Comparison of ENCODE assay signal across 8 mouse cellular contexts in the genomic region with DNA sequence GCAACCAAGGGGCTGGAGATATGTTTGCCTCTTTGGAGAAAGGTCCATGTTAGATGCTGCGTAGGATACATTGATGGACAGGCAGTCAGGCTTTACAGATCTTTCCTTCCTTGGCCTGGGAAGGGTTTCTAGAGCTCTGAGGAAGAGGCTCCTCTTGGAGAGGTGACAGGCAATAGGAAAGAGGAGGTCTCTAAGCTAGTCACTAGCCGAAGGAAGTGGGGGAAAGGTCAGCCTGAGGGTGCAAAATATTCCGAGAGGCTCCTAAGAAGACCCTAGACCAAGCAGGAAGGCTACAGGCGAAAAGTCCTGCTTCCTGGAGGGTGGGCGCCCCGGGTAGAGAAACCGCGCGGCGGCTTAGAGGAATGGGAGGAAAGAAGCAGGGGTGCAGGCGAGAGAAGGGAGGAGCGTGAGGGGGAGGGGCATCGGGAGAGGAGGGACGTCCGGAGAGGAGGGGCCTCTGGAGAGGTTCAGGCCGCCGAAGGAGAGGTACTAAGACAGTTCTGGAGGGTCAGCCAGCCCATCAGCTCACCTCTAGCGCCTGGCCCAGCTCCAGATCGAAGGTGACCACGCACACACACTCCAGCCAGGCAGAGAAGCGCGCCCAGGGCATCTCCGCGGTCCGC. TPM values are rescaled to one million over a fixed set of nuclear protein-coding genes. Genes with fewer than 3 reads are reported as not detected.
DNase-seq lines count a peak whose midpoint lies in the region; ATAC-seq and TF ChIP-seq lines count a peak whose summit lies in the region.

No protein-coding gene starts in this region.

- peak overlapping the region; percentile 99 for H3K27ac ChIP-seq in embryonic facial prominence, embryonic 10.5 days (replicated peaks)
- peak overlapping the region; percentile 98 for H3K27ac ChIP-seq in limb, embryonic 14.5 days (replicated peaks; ENCODE audit: low read depth, low read length)
- peak overlapping the region; percentile 99 for H3K27ac ChIP-seq in midbrain, embryonic 16.5 days (ENCODE audit: low read length)

- peaks cover 23% of the 10 kb centered on the region for H3K36me3 ChIP-seq in embryonic facial prominence, embryonic 10.5 days (replicated peaks)
- H3K36me3 ChIP-seq in limb, embryonic 14.5 days (ENCODE audit: control insufficient read depth, insufficient read depth, low read length), result 0 out of 2 replicates have a peak, but pooled peaks cover 3% of the 10 kb centered on the region
- H3K36me3 ChIP-seq in midbrain, embryonic 16.5 days (ENCODE audit: control insufficient read depth, insufficient read depth, low read length), result no peaks in the 10 kb centered on the region

- H3K9me3 ChIP-seq in embryonic facial prominence, embryonic 10.5 days, result no peaks in the 10 kb centered on the region
- H3K9me3 ChIP-seq in limb, embryonic 14.5 days (ENCODE audit: control insufficient read depth, low read length), result no peaks in the 10 kb centered on the region
- H3K9me3 ChIP-seq in midbrain, embryonic 16.5 days (replicated peaks; ENCODE audit: control insufficient read depth, low read length, poor library complexity, severe bottlenecking), result no peaks in the 10 kb centered on the region

- peak overlapping the region; percentile 98 for H3K9ac ChIP-seq in limb, embryonic 14.5 days (ENCODE audit: low read depth, low read length, severe bottlenecking)
- peak overlapping the region; percentile 99 for H3K9ac ChIP-seq in midbrain, embryonic 16.5 days (ENCODE audit: low read depth, low read length)

- peak overlapping the region; percentile 97 for H3K4me3 ChIP-seq in embryonic facial prominence, embryonic 10.5 days
- peak overlapping the region; percentile 88 for H3K4me3 ChIP-seq in limb, embryonic 14.5 days (replicated peaks; ENCODE audit: low read length)
- peak overlapping the region; percentile 94 for H3K4me3 ChIP-seq in midbrain, embryonic 16.5 days (ENCODE audit: low read depth, low read length)

- H3K4me2 ChIP-seq in limb, embryonic 14.5 days (replicated peaks; ENCODE audit: low read depth, low read length, severe bottlenecking), result peak overlapping the region; percentile 70
- peak overlapping the region; percentile 78 for H3K4me2 ChIP-seq in midbrain, embryonic 16.5 days (ENCODE audit: low read length)

- DNase-seq in layer of hippocampus, adult 11-12 months (ENCODE audit: low spot score), result peak; percentile 92
- DNase-seq in layer of hippocampus, adult 9-10 months (ENCODE audit: low spot score), result no peak
- peak; percentile 91 for DNase-seq in embryonic facial prominence, embryonic 10.5 days (ENCODE audit: low spot score)
- DNase-seq in heart, adult 11 months, result peak; percentile 99
- peak; percentile 94 for DNase-seq in kidney, adult 18-20 months
- DNase-seq in limb, embryonic 14.5 days (ENCODE audit: low spot score), result peak; percentile 90
- DNase-seq in spleen, postnatal 14 days (ENCODE audit: low spot score in 2 of 2), result peak; percentile 82 to 84

- TF ChIP-seq POLR2A in limb, embryonic 14.5 days (IDR thresholded peaks at IDR 0.05; ENCODE audit: borderline replicate concordance, extremely low read depth, insufficient read depth, insufficient read length), result 0 out of 2 replicates have a peak, but pooled peaks have one; percentile 33

- under 1% methylated on average over 25 of the region's 25 CpGs for WGBS in embryonic facial prominence, embryonic 10.5 days
- 2% methylated on average over 23 of the region's 25 CpGs for WGBS in limb, embryonic 14.5 days
- WGBS in midbrain, embryonic 16.5 days, result under 1% methylated on average over 24 of the region's 25 CpGs

- peaks cover 24% of the 10 kb centered on the region for H3K4me1 ChIP-seq in embryonic facial prominence, embryonic 10.5 days
- peaks cover 16% of the 10 kb centered on the region for H3K4me1 ChIP-seq in limb, embryonic 14.5 days (ENCODE audit: control insufficient read depth, insufficient read depth, low read length)
- H3K4me1 ChIP-seq in midbrain, embryonic 16.5 days (ENCODE audit: control insufficient read depth, insufficient read depth, low read length), result peaks cover 16% of the 10 kb centered on the region

- H3K27me3 ChIP-seq in embryonic facial prominence, embryonic 10.5 days (replicated peaks; ENCODE audit: low read depth, poor library complexity, severe bottlenecking), result no peaks in the 10 kb centered on the region
- no peaks in the 10 kb centered on the region for H3K27me3 ChIP-seq in limb, embryonic 14.5 days (ENCODE audit: control insufficient read depth, insufficient read depth, low read length)
- no peaks in the 10 kb centered on the region for H3K27me3 ChIP-seq in midbrain, embryonic 16.5 days (ENCODE audit: control insufficient read depth, insufficient read depth, low read depth, low read length)

- peak; percentile 93 for ATAC-seq in limb, embryonic 14.5 days (ENCODE audit: low FRiP score, low read depth)
- peak; percentile 90 for ATAC-seq in midbrain, embryonic 16.5 days

RNA-seq across cellular contexts. Expression of a gene that starts 0.5 kb away (rescaled TPM):
- 26.1 and 29.1 TPM in 2 replicates for polyA plus RNA-seq in embryonic facial prominence, embryonic 10.5 days (2016; fragmentation: Nextera tagmentation; extraction: Ambion mirVana)
- 39.2 and 53.6 TPM in 2 replicates for polyA plus RNA-seq in limb, embryonic 14.5 days (2012; rRNA removed)
- polyA plus RNA-seq in limb, embryonic 14.5 days (2014; fragmentation: Nextera tagmentation; extraction: Ambion mirVana), result 12.7 and 14.0 TPM in 2 replicates
- polyA plus RNA-seq in midbrain, embryonic 16.5 days (2015; fragmentation: Nextera tagmentation; extraction: Ambion mirVana), result 120 and 124 TPM in 2 replicates

RNA-seq across cellular contexts. Expression of a gene that starts 15.2 kb away (rescaled TPM):
- polyA plus RNA-seq in embryonic facial prominence, embryonic 10.5 days (2016; fragmentation: Nextera tagmentation; extraction: Ambion mirVana), result 146 and 152 TPM in 2 replicates
- polyA plus RNA-seq in limb, embryonic 14.5 days (2012; rRNA removed), result 212 and 268 TPM in 2 replicates
- polyA plus RNA-seq in limb, embryonic 14.5 days (2014; fragmentation: Nextera tagmentation; extraction: Ambion mirVana), result 170 and 183 TPM in 2 replicates
- polyA plus RNA-seq in midbrain, embryonic 16.5 days (2015; fragmentation: Nextera tagmentation; extraction: Ambion mirVana), result 90.1 and 92.1 TPM in 2 replicates

RNA-seq across cellular contexts. Expression of a gene that starts 15.6 kb away (rescaled TPM):
- 23.8 and 26.8 TPM in 2 replicates for polyA plus RNA-seq in embryonic facial prominence, embryonic 10.5 days (2016; fragmentation: Nextera tagmentation; extraction: Ambion mirVana)
- polyA plus RNA-seq in limb, embryonic 14.5 days (2012; rRNA removed), result 59.0 and 71.5 TPM in 2 replicates
- 28.3 and 31.7 TPM in 2 replicates for polyA plus RNA-seq in limb, embryonic 14.5 days (2014; fragmentation: Nextera tagmentation; extraction: Ambion mirVana)
- 76.7 and 82.0 TPM in 2 replicates for polyA plus RNA-seq in midbrain, embryonic 16.5 days (2015; fragmentation: Nextera tagmentation; extraction: Ambion mirVana)

RNA-seq across cellular contexts. Expression of a gene that starts 46.4 kb away (rescaled TPM):
- polyA plus RNA-seq in embryonic facial prominence, embryonic 10.5 days (2016; fragmentation: Nextera tagmentation; extraction: Ambion mirVana), result 16.1 and 20.6 TPM in 2 replicates
- 13.4 and 15.9 TPM in 2 replicates for polyA plus RNA-seq in limb, embryonic 14.5 days (2012; rRNA removed)
- 7.0 and 7.3 TPM in 2 replicates for polyA plus RNA-seq in limb, embryonic 14.5 days (2014; fragmentation: Nextera tagmentation; extraction: Ambion mirVana)
- 29.0 and 32.6 TPM in 2 replicates for polyA plus RNA-seq in midbrain, embryonic 16.5 days (2015; fragmentation: Nextera tagmentation; extraction: Ambion mirVana)

RNA-seq across cellular contexts. Expression of a gene that starts 55.3 kb away (rescaled TPM):
- 16.6 and 19.6 TPM in 2 replicates for polyA plus RNA-seq in embryonic facial prominence, embryonic 10.5 days (2016; fragmentation: Nextera tagmentation; extraction: Ambion mirVana)
- polyA plus RNA-seq in limb, embryonic 14.5 days (2012; rRNA removed), result 13.7 and 14.9 TPM in 2 replicates
- 5.0 and 8.3 TPM in 2 replicates for polyA plus RNA-seq in limb, embryonic 14.5 days (2014; fragmentation: Nextera tagmentation; extraction: Ambion mirVana)
- 3.0 and 4.4 TPM in 2 replicates for polyA plus RNA-seq in midbrain, embryonic 16.5 days (2015; fragmentation: Nextera tagmentation; extraction: Ambion mirVana)
